Mouse (Mus musculus) midbrain, embryonic 10.5 days (tissue): ENCODE measurements around the gene Apol8. TPM values are rescaled to one million over a fixed set of nuclear protein-coding genes. Genes with fewer than 3 reads are reported as not detected.
A peak's percentile ranks its signal among the peaks of the same experiment; 100 is the strongest.

Source experiments
- DNase-seq: peaks from one replicate; pipeline ENCODE4 v3.0.0-alpha.2; 2017; ENCODE audit warnings: low spot score
- H3K27ac ChIP-seq: fragments of 300-500 bp; sonication (generic); replicated peaks from 2 replicates; pipeline ENCODE4 v1.5.1; 2016; ENCODE audit warnings: mild to moderate bottlenecking
- H3K27me3 ChIP-seq: fragments of 300-500 bp; sonication (generic); 2 replicates; pipeline ENCODE4 v1.6.1; 2016; ENCODE audit warnings: low read depth, mild to moderate bottlenecking; ENCODE audit not compliant: poor library complexity, severe bottlenecking
- H3K36me3 ChIP-seq: fragments of 300-500 bp; sonication (generic); 2 replicates; pipeline ENCODE4 v1.6.1; 2016; ENCODE audit warnings: mild to moderate bottlenecking, moderate library complexity
- H3K4me1 ChIP-seq: fragments of 300-500 bp; sonication (generic); 2 replicates; pipeline ENCODE4 v1.6.1; 2016
- H3K4me3 ChIP-seq: fragments of 300-500 bp; sonication (generic); 2 replicates; pipeline ENCODE4 v1.5.1; 2016; ENCODE audit warnings: mild to moderate bottlenecking, moderate library complexity
- H3K9me3 ChIP-seq: fragments of 300-500 bp; sonication (generic); replicated peaks from 2 replicates; pipeline ENCODE4 v1.6.1; 2016; ENCODE audit warnings: mild to moderate bottlenecking
- WGBS: fragments of 180-500 bp; shearing (Covaris S2); methylation state at CpG from one replicate; pipeline ENCODE4 v1.1.7; 2016; 5-methylcytosine and 5-hydroxymethylcytosine counted together
- polyA plus RNA-seq: library from polyadenylated mRNA; unstranded; fragments of >200 nt; fragmentation: Nextera tagmentation; extraction: Ambion mirVana; gene quantifications from 2 replicates; pipeline ENCODE4 v1.2.1, GENCODE M21; 2016

The Apol8 gene
- polyA plus RNA-seq = 0.07 and 0.12 TPM in 2 replicates

DNA sequence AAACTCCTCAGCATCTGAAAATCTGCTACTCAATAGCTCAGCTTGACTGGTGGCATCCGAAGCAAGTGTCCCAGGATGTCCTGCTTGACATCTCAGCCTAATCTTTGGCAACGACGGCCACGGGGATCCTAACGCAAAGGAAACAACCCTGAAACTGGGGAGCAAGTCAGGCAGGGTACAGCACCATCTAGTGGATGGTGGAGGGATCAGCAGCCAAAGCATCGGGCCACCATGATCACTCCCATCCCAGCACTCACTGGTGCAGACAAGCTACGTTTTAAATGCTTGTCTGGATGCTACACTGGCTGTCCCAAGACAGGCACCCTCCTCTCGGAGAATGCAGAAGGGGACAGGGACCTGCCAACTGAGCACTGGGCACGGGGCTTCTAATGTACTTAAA, at the start of gene Apol8:
Gene Apol8 (minus strand): TSS at position 156 of the 400 bp plus-strand sequence.
- 14% methylated on average over 9 of the region's 9 CpGs for WGBS
- Histone ChIP-seq H3K27me3 (no peaks in the 10 kb centered on the region), H3K9me3 (no peaks in the 10 kb centered on the region), H3K4me3 (no peak within 1 kb of the TSS), H3K27ac (no peak within 1 kb of the TSS), H3K36me3 (peaks cover 19% of the 10 kb centered on the region), H3K4me1 (no peaks in the 10 kb centered on the region)
- DNase-seq = peak; percentile 64

DNA sequence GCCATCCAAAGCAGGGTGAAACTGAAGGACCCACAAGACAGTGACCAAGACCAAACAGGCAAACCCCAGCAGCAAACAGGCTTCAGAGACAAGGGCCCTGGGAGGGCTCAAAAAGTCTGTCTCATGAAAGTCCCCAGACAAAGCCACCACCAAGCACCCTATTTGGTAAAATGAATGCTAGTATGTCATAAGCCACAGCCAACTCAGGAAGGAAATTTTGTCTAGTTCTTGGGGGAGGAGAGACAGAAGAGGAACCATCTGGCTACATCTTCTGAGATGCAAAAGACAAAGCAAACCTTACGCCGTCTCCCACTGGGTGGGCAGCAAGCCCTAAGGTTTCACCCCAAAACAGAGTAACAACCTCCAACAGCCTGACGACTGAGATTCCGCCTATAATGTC, 48.9 kb upstream of the Apol8 start:
- Histone ChIP-seq H3K4me3 (no peak overlapping the region), H3K4me1 (peaks cover 14% of the 10 kb centered on the region), H3K27ac (no peak overlapping the region), H3K36me3 (peaks cover 72% of the 10 kb centered on the region), H3K27me3 (no peaks in the 10 kb centered on the region), H3K9me3 (no peaks in the 10 kb centered on the region)
- 86% methylated on average over 4 of the region's 4 CpGs for WGBS
- DNase-seq = no peak

DNA sequence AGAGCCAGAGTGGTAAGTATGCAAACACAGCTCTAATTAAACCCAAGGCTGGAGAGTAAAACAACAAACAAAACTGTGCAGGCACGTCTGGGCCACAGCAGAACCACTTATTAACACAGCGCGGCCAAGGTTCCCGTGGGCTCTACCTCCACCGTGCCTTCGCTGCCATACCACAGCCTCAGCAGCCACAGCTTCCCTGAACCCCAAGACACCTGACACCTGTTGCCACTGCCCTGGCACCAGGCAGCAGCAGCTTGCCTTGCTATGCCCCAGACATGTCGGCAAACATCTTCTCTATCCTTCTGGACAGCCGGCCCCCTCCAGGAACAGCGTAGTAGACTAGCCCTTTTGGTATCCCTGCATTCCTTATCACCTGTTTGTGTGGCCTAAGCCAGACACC, 48.1 kb upstream of the Apol8 start:
- no peaks in the 10 kb centered on the region for H3K9me3 ChIP-seq
- DNase-seq = no peak
- H3K27me3 ChIP-seq = no peaks in the 10 kb centered on the region
- 89% methylated on average over 9 of the region's 9 CpGs for WGBS
- H3K4me1 ChIP-seq = peaks cover 8% of the 10 kb centered on the region
- H3K36me3 ChIP-seq = peaks cover 70% of the 10 kb centered on the region
- H3K4me3 ChIP-seq = no peak overlapping the region
- no peak overlapping the region for H3K27ac ChIP-seq

DNA sequence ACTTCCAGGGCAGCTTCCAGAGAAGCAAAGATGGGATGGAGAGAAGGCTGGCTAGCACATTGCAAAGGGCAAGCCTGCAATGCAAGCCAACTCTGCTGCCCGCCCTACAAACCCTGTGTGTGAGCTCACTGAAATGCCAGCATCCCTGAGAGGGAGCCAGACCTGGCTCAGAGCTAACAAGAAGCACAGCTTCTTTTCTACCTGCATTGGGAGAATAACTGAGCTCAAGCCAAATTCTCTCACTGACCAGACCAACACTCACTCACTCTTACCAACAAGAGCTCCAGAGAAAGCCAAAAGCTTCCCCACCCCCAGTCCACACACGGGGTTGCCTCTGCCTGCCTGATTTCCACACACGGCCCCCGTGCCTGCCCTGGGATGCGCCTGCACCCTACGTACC, 47.7 kb upstream of the Apol8 start:
- 92% methylated on average over 6 of the region's 6 CpGs for WGBS
- Histone ChIP-seq H3K9me3 (no peaks in the 10 kb centered on the region), H3K27ac (0 out of 2 replicates have a peak overlapping the region, but pooled peaks have one; percentile 28), H3K4me3 (no peak overlapping the region), H3K4me1 (peaks cover 10% of the 10 kb centered on the region), H3K27me3 (no peaks in the 10 kb centered on the region), H3K36me3 (peaks cover 69% of the 10 kb centered on the region)
- DNase-seq = no peak

DNA sequence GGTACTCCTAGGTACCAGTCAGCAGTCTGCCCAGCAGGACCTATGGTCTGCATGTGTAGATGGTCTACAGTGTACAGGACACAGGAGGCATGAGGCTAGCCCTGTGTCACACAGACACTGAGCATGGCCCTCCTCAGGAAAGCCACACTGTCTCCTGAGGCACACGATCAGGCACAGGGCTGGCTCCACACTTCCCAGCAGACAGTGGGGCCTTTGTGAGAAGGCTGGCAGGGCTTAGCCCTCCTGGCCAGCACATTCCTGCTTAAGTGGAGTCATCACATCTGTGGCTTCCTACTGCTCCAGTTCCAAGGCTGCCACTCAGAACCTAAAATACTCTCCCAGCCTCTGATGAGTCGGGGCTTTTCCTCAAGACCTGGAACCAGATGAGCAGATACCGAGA, 46.9 kb upstream of the Apol8 start:
- H3K4me1 ChIP-seq = peaks cover 17% of the 10 kb centered on the region
- H3K27me3 ChIP-seq = no peaks in the 10 kb centered on the region
- H3K36me3 ChIP-seq = peaks cover 66% of the 10 kb centered on the region
- no peaks in the 10 kb centered on the region for H3K9me3 ChIP-seq
- DNase-seq = no peak
- H3K27ac ChIP-seq = peak overlapping the region; percentile 28; the same call in 1 of the 2 replicates
- WGBS = 79% methylated on average over 3 of the region's 3 CpGs
- H3K4me3 ChIP-seq = no peak overlapping the region

DNA sequence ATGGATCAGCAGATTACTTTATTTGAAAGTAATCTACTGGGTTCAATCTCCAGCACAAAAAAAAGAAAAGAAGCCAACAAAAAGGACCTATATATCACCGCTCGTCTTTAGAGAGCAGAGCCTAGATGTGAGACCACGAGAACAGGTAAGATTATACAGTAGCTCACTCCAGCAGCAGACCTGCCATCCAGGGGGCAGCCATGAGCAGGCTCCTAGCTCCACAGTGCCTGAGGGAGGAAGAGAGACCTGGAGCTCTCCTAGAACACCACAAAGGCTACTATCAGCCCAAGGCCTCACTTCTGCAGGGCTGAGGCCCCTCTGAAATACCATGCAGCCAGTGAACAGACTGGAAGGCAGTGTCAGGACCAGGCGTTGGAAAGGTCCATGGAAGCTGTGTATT, 46.2 kb upstream of the Apol8 start:
- H3K27me3 ChIP-seq = no peaks in the 10 kb centered on the region
- 89% methylated on average over 4 of the region's 4 CpGs for WGBS
- peak overlapping the region; percentile 28; the same call in 1 of the 2 replicates for H3K27ac ChIP-seq
- H3K4me1 ChIP-seq = peaks cover 25% of the 10 kb centered on the region
- DNase-seq = no peak
- peaks cover 63% of the 10 kb centered on the region for H3K36me3 ChIP-seq
- no peaks in the 10 kb centered on the region for H3K9me3 ChIP-seq
- no peak overlapping the region for H3K4me3 ChIP-seq

DNA sequence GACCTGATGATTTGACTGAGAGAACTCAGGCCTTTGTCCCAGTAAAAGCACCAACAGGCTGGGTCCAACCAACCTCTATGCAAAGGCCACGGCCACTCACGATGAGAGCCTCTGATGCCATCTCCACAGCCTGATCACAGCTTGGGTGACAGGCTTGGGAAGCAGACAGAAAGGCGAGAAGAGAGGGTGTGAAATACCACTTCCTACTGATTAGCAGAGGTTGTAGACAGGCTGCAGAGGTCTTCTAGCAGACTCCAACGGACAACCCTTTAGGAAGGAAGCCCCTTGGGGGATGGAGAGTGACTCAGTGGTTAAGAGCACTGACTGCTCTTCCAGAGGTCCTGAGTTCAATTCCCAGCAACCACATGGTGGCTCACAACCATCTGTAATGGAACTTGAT, 44.4 kb upstream of the Apol8 start:
- no peak for DNase-seq
- Histone ChIP-seq H3K36me3 (peaks cover 48% of the 10 kb centered on the region), H3K27me3 (no peaks in the 10 kb centered on the region), H3K4me3 (no peak overlapping the region), H3K27ac (peak overlapping the region; percentile 29; the same call in 1 of the 2 replicates), H3K4me1 (peaks cover 34% of the 10 kb centered on the region), H3K9me3 (no peaks in the 10 kb centered on the region)
- 85% methylated on average over 4 of the region's 4 CpGs for WGBS

DNA sequence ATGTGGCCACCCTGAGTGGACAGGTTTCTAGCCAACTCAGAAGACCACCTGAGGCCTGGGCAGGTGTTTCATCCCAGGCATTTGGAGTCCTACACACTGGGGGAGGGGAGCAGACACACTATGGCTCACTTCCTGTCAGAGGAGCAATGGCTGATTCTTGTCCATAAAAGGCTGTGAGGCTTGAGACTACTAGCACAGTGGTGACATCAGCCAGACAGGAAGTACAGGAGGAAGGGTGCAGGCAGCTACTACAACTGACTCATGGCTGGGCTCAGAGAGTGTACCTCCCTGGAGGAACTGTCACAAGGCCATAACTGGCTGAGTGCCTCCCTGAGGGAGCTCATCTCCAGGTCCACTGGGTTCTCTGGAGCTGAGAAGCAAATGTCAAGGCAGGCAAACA, 43.7 kb upstream of the Apol8 start:
- H3K9me3 ChIP-seq = no peaks in the 10 kb centered on the region
- H3K27me3 ChIP-seq = no peaks in the 10 kb centered on the region
- peak overlapping the region; percentile 29 for H3K27ac ChIP-seq
- H3K36me3 ChIP-seq = peaks cover 49% of the 10 kb centered on the region
- no peak overlapping the region for H3K4me3 ChIP-seq
- peaks cover 34% of the 10 kb centered on the region for H3K4me1 ChIP-seq
- no peak for DNase-seq

DNA sequence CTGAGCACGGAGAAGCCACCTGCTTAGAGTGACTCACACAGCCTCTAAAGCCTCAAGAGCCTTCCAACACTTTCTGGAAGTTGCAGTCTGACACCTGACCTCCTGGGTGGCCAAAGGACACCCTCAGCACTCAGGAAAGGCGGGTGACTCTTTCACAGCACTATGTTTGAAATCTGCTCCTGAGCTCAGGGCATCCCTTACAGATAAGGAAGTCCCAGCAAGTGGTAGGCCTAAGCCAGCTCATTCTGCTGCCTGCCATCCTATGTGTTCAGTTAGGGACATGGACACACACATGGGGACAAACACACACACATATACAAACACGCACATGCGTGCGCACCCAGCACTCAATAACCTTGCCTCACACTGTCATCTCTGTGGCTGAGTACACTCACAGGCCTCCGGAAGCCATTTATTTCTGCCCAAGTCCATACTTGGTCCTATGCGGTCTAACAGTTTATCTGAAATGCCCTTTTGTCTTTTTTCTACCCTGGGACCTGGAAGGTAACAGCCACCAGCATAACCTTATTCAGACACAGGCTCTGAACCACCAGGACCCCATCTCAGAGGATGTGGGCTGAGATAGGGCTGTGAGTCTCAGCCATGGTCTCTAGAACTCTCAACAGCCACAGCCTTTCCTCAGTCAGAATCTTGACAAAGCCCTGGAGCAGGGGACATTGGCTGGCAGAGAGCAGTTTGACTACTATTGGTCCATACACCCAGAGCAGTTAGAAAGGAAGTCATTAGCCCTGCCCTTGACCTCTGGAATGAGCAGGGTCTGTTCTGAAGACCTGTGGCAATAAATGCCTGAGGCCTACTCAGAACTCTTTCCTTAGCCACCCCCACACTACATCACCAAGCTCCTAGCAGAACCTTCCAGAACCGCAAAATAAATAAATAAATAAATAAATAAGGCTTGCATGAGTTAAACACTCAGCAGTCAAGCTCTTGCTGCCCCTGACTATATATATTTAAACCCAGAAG, 43.0 kb upstream of the Apol8 start:
- Histone ChIP-seq H3K4me1 (peaks cover 34% of the 10 kb centered on the region), H3K36me3 (peaks cover 52% of the 10 kb centered on the region), H3K4me3 (no peak overlapping the region), H3K27me3 (no peaks in the 10 kb centered on the region), H3K27ac (peak overlapping the region; percentile 80), H3K9me3 (no peaks in the 10 kb centered on the region)
- WGBS = 86% methylated on average over 8 of the region's 8 CpGs
- DNase-seq = no peak

DNA sequence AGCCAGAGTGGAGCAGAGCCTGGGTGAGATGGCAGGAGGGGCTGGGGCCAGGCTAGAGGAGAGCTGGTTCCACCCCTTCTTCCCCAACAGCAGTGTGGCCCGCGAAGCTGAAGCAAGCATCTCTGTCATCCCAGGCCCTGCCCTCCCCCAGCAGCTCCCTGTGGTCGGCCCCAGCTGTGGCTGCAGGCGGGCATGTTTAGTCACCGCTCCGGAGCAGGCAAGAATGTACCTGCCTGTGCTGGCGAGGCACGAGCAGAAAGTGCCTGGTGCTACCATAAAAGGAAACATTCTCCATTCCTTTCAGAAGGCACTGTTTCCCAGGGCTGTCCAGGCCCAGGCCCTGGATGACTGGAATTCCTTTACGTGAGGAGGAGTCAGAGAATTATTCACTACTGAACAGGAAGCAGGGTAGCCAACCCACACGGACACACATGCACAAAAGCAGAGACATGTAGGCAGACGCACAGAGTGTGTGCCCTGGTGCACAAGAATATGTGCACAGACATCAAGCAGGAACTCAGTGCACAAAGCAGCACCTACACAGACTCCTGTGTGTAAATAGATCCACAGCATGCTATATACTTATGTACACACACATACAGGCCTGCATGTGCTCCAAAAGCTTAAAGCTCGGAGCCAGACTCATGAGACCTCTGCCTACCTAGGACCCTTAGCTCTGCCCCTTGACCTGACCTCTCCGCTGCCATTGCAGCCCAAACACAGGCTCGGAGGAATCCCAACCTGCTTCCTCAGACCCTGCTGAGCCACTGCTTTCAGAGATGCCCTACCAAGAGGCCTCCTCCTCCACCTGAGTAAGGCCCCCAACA, 42.1 kb upstream of the Apol8 start:
- Histone ChIP-seq H3K4me3 (no peak overlapping the region), H3K27me3 (no peaks in the 10 kb centered on the region), H3K36me3 (peaks cover 49% of the 10 kb centered on the region), H3K9me3 (no peaks in the 10 kb centered on the region), H3K27ac (peak overlapping the region; percentile 80), H3K4me1 (peaks cover 33% of the 10 kb centered on the region)
- DNase-seq = peak; percentile 51
- 39% methylated on average over 14 of the region's 14 CpGs for WGBS

DNA sequence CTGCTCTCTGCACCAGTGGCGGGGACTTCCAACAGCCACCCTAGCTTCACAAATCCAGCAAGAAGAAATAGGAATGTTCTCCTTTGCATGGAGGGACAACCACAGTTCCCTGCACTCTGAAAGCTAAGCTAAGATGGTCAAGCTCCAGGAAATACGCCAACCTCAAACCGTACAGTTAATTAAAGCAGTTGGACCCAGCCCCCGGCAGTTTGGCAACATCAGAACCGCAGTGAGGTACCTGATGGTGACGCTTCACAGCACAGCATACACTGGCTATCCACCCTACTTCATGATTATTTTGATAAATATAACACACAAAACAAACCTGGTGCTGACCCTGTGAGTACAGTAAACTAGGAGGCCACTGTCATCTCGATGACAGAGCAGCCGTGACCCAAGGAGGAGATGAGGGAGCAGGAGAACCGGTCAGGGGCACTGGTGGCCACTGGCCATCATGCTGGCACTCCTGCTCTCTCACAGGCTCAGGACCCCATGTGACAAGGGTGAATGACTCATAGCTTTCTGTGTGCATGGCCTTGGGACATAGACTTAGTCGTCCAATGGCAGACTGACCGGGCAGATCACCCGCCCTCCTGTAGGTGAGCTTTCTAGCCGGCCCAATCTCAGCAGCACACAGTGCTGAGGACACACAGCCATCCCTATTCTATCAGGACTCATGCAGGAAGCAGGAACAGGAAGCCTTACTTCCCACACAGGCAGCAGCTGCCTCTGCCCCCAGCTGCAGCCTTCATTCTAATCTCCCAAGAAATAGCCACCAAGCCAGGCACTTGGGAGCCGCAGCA, 41.0 kb upstream of the Apol8 start:
- Histone ChIP-seq H3K9me3 (no peaks in the 10 kb centered on the region), H3K36me3 (peaks cover 45% of the 10 kb centered on the region), H3K4me3 (no peak overlapping the region), H3K4me1 (peaks cover 29% of the 10 kb centered on the region), H3K27ac (peak overlapping the region; percentile 80; the same call in 1 of the 2 replicates), H3K27me3 (no peaks in the 10 kb centered on the region)
- DNase-seq = no peak
- WGBS = 88% methylated on average over 14 of the region's 14 CpGs

DNA sequence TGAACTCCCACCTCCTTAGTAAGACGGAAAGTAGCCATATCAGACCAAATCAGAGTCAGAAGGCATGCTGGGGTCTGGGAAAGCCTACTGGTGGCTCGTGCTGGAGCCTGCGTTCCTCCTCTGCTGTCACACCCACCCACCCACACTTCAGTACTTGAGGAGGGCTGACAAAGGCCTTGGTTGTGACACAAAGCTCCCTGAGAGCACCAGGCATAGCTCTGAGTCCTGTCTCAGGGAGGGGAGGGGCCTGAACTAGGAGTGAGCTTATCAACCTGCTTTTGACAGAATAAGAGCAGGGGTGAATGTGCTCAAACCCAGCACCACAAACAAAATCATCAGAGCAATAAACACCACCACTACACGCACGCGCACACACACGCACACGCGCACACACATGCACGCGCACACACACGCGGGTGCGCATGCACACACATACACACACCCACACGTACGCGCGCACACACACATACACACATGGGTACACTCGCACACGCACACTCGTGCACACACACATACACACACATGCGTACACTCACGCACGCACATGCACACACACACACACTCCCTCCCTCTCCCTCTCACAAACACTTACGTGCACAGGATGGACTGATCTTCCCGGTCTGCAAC, 39.7 kb upstream of the Apol8 start:
- no peaks in the 10 kb centered on the region for H3K9me3 ChIP-seq
- WGBS = 96% methylated on average over 26 of the region's 26 CpGs
- peaks cover 31% of the 10 kb centered on the region for H3K4me1 ChIP-seq
- H3K36me3 ChIP-seq = peaks cover 46% of the 10 kb centered on the region
- DNase-seq = no peak
- H3K27me3 ChIP-seq = no peaks in the 10 kb centered on the region
- H3K4me3 ChIP-seq = no peak overlapping the region
- H3K27ac ChIP-seq = no peak overlapping the region
